Mouse (Mus musculus) urinary bladder, adult 18-20 months (tissue): ENCODE measurements around the gene Ndnf.

ENCODE experiments used
- DNase-seq, 2 experiments: peaks; one replicate each; pipeline ENCODE4 v3.0.0; 2022; ENCODE audit warnings: low spot score in 2 of 2, mixed read lengths in 2 of 2

Ndnf gene

GRCm38 (mm10) chr6:65743871-65744202 is 72.4 kb downstream of the Ndnf start:
- DNase-seq: no peak

GRCm38 (mm10) chr6:65758214-65758613 is 86.8 kb downstream of the Ndnf start:
- DNase-seq: no peak

GRCm38 (mm10) chr6:65759174-65759573 is 87.8 kb downstream of the Ndnf start:
- no peak for DNase-seq

GRCm38 (mm10) chr6:65760073-65760472 is 88.7 kb downstream of the Ndnf start:
- DNase-seq: no peak
